Mouse (Mus musculus) v-Abl transformed pro-B cells (cell line): Measurements from ENCODE around the gene Noto.

Experiments used
- in situ Hi-C, 2 experiments: fragments of 400-800 bp; cut with MboI; formaldehyde crosslinking; loops; one replicate each; pipeline ENCODE4 v1.15.1; 2025; ENCODE audit not compliant: unreplicated experiment in 2 of 2

Noto gene

GRCm38 (mm10) chr6:85415829-85416228 lies 7.9 kb upstream of the Noto start:
- in situ Hi-C loops, result loop anchor here (10.0 to 25.0 kb wide), 3 partner anchors 261 to 1329 kb away; no protein-coding TSS in a partner anchor

GRCm38 (mm10) chr6:85419150-85419549 lies 4.5 kb upstream of the Noto start:
- in situ Hi-C loops, result loop anchor here (10.0 to 25.0 kb wide), 3 partner anchors 264 to 1332 kb away; no protein-coding TSS in a partner anchor

- in situ Hi-C loops, result loop anchor here in 1 of 2 experiments (25.0 kb wide), 1 partner anchor 931 kb away; the partner anchor contains the start of genes Fam136a and Snrpg
Observed at GRCm38 (mm10) chr6:85431274-85431841, 7.7 kb downstream of the Noto start.

GRCm38 (mm10) chr6:85431842-85432431 lies 8.3 kb downstream of the Noto start, which contains the start of gene Smyd5:
TSS of gene Smyd5 (plus strand) at chr6:85431989.
- in situ Hi-C loops, result loop anchor here in 1 of 2 experiments (25.0 kb wide), 1 partner anchor 930 kb away; the partner anchor contains the start of genes Fam136a and Snrpg

GRCm38 (mm10) chr6:85433865-85434264 lies 10.2 kb downstream of the Noto start:
- in situ Hi-C loops, result loop anchor here in 1 of 2 experiments (25.0 kb wide), 1 partner anchor 928 kb away; the partner anchor contains the start of genes Fam136a and Snrpg

GRCm38 (mm10) chr6:85436204-85436603 lies 12.5 kb downstream of the Noto start:
- in situ Hi-C loops, result loop anchor here in 1 of 2 experiments (25.0 kb wide), 1 partner anchor 926 kb away; the partner anchor contains the start of genes Fam136a and Snrpg

- in situ Hi-C loops, result loop anchor here in 1 of 2 experiments (25.0 kb wide), 1 partner anchor 926 kb away; the partner anchor contains the start of genes Fam136a and Snrpg
Observed at GRCm38 (mm10) chr6:85436631-85437030, 12.9 kb downstream of the Noto start.

- in situ Hi-C loops, result loop anchor here in 1 of 2 experiments (25.0 kb wide), 1 partner anchor 921 kb away; the partner anchor contains the start of genes Fam136a and Snrpg
Observed at GRCm38 (mm10) chr6:85441142-85441541, 17.5 kb downstream of the Noto start.

GRCm38 (mm10) chr6:85443488-85444233 lies 20.0 kb downstream of the Noto start:
- in situ Hi-C loops, result loop anchor here in 1 of 2 experiments (25.0 kb wide), 1 partner anchor 919 kb away; the partner anchor contains the start of genes Fam136a and Snrpg

- in situ Hi-C loops, result loop anchor here in 1 of 2 experiments (25.0 kb wide), 1 partner anchor 918 kb away; the partner anchor contains the start of genes Fam136a and Snrpg
Observed at GRCm38 (mm10) chr6:85444266-85444965, 20.7 kb downstream of the Noto start.

- in situ Hi-C loops, result loop anchor here in 1 of 2 experiments (25.0 kb wide), 1 partner anchor 917 kb away; the partner anchor contains the start of genes Fam136a and Snrpg
Observed at GRCm38 (mm10) chr6:85445286-85445685, 21.6 kb downstream of the Noto start.

- in situ Hi-C loops, result loop anchor here in 1 of 2 experiments (25.0 kb wide), 1 partner anchor 915 kb away; the partner anchor contains the start of genes Fam136a and Snrpg
Observed at GRCm38 (mm10) chr6:85447351-85447750, 23.7 kb downstream of the Noto start.

- in situ Hi-C loops, result loop anchor here (5.0 to 25.0 kb wide), 2 partner anchors 462 to 467 kb away; partner anchors contain the start of genes Nat8f1 (in 2 of the 2), Nat8f4 (in 1 of the 2) and Tprkb (in 1 of the 2)
Observed at GRCm38 (mm10) chr6:85450140-85450539, 26.5 kb downstream of the Noto start.

GRCm38 (mm10) chr6:85450697-85451663 lies 27.3 kb downstream of the Noto start, which contains the start of gene Cct7:
TSS of gene Cct7 (plus strand) at chr6:85451514.
- in situ Hi-C loops, result loop anchor here (5.0 to 25.0 kb wide), 2 partner anchors 461 to 466 kb away; partner anchors contain the start of genes Nat8f1 (in 2 of the 2), Nat8f4 (in 1 of the 2) and Tprkb (in 1 of the 2)

GRCm38 (mm10) chr6:85451664-85452410 lies 28.2 kb downstream of the Noto start, which contains the start of gene Pradc1:
TSS of gene Pradc1 (minus strand) at chr6:85451970.
- in situ Hi-C loops, result loop anchor here (5.0 to 25.0 kb wide), 2 partner anchors 460 to 465 kb away; partner anchors contain the start of genes Nat8f1 (in 2 of the 2), Nat8f4 (in 1 of the 2) and Tprkb (in 1 of the 2)

- in situ Hi-C loops, result loop anchor here (5.0 to 25.0 kb wide), 2 partner anchors 460 to 465 kb away; partner anchors contain the start of genes Nat8f1 (in 2 of the 2), Nat8f4 (in 1 of the 2) and Tprkb (in 1 of the 2)
Observed at GRCm38 (mm10) chr6:85452411-85452665, 28.7 kb downstream of the Noto start.

GRCm38 (mm10) chr6:85452816-85453215 lies 29.1 kb downstream of the Noto start:
- in situ Hi-C loops, result loop anchor here (5.0 to 25.0 kb wide), 2 partner anchors 459 to 464 kb away; partner anchors contain the start of genes Nat8f1 (in 2 of the 2), Nat8f4 (in 1 of the 2) and Tprkb (in 1 of the 2)
